Mouse (Mus musculus) embryonic facial prominence, embryonic 13.5 days (tissue): ENCODE data around the gene Stard10. TPM values are rescaled to one million over a fixed set of nuclear protein-coding genes. Genes with fewer than 3 reads are reported as not detected.

ENCODE experiments used
- ATAC-seq: fragments of 200-750 bp; cut with Nextera tagmentation; 2 replicates; pipeline ENCODE4 v1.8.0; 2017; ENCODE audit warnings: low read depth; ENCODE audit not compliant: insufficient number of reproducible peaks, insufficient read depth, low FRiP score, low TSS enrichment
- H3K27ac ChIP-seq: fragments of 300-500 bp; sonication (generic); 2 replicates; pipeline ENCODE4 v1.5.1; 2015; ENCODE audit warnings: moderate library complexity, mild to moderate bottlenecking, inconsistent platforms
- H3K27me3 ChIP-seq: fragments of 300-500 bp; sonication (generic); 2 replicates; pipeline ENCODE4 v1.6.1; 2015; ENCODE audit warnings: mild to moderate bottlenecking, inconsistent platforms
- H3K36me3 ChIP-seq: fragments of 300-500 bp; sonication (generic); 2 replicates; pipeline ENCODE4 v1.6.1; 2015; ENCODE audit warnings: mild to moderate bottlenecking, inconsistent platforms
- H3K4me1 ChIP-seq: fragments of 300-500 bp; sonication (generic); 2 replicates; pipeline ENCODE4 v1.6.1; 2015; ENCODE audit warnings: inconsistent platforms
- H3K4me2 ChIP-seq: fragments of 300-500 bp; sonication (generic); 2 replicates; pipeline ENCODE4 v1.6.1; 2015; ENCODE audit warnings: moderate library complexity, mild to moderate bottlenecking, inconsistent platforms
- H3K4me3 ChIP-seq: fragments of 300-500 bp; sonication (generic); 2 replicates; pipeline ENCODE4 v1.5.1; 2015; ENCODE audit warnings: mild to moderate bottlenecking, inconsistent platforms
- H3K9ac ChIP-seq: fragments of 300-500 bp; sonication (generic); 2 replicates; pipeline ENCODE4 v1.6.1; 2015; ENCODE audit warnings: mild to moderate bottlenecking, inconsistent platforms
- H3K9me3 ChIP-seq: fragments of 300-500 bp; sonication (generic); 2 replicates; pipeline ENCODE4 v1.6.1; 2016; ENCODE audit warnings: inconsistent platforms
- WGBS: fragments of 180-500 bp; shearing (Covaris S2); methylation state at CpG from one replicate; pipeline ENCODE4 v1.1.7; 2015; ENCODE audit warnings: mixed read lengths; 5-methylcytosine and 5-hydroxymethylcytosine counted together
- polyA plus RNA-seq: library from polyadenylated mRNA; unstranded; fragments of >200 nt; fragmentation: Nextera tagmentation; extraction: Ambion mirVana; gene quantifications from 2 replicates; pipeline ENCODE4 v1.2.1, GENCODE M21; 2015

Stard10 gene
- polyA plus RNA-seq, 1 experiment from 2014 or later = 22.7 TPM

GRCm38 (mm10) chr7:101335228-101335627, 18.3 kb downstream of the Stard10 start:
- H3K9ac ChIP-seq = no peak overlapping the region
- no peaks in the 10 kb centered on the region for H3K27me3 ChIP-seq
- no peak overlapping the region for H3K27ac ChIP-seq
- no peak overlapping the region for H3K4me2 ChIP-seq
- no peaks in the 10 kb centered on the region for H3K9me3 ChIP-seq
- H3K4me1 ChIP-seq = 0 out of 2 replicates have a peak, but pooled peaks cover 2% of the 10 kb centered on the region
- ATAC-seq = no peak
- 91% methylated on average over 2 of the region's 2 CpGs for whole genome bisulfite sequencing
- H3K4me3 ChIP-seq = no peak overlapping the region
- no peaks in the 10 kb centered on the region for H3K36me3 ChIP-seq

DNA sequence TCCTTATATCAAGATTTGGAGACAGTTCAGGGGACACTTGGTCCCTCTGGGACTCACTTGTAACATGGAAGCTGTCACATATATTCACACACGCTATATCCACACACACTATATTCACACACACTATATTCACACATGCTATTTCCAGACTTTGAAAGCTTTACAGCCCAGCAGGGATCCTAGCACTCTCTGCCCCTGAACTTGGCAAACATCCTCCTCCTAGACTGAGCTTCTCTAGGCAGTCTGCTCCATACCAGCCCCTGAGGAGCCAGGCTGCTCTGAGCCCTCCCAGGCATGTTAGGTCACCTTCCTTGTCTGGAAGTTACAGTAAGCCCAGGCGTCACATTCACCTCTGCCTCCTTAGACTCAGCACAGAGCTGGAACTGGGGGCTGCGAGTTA, 19.8 kb downstream of the Stard10 start:
- ATAC-seq = no peak
- Histone ChIP-seq H3K9ac (no peak overlapping the region), H3K27me3 (no peaks in the 10 kb centered on the region), H3K4me3 (no peak overlapping the region), H3K27ac (no peak overlapping the region), H3K9me3 (no peaks in the 10 kb centered on the region), H3K36me3 (no peaks in the 10 kb centered on the region), H3K4me2 (no peak overlapping the region), H3K4me1 (0 out of 2 replicates have a peak, but pooled peaks cover 5% of the 10 kb centered on the region)
- WGBS = 85% methylated on average over 3 of the region's 3 CpGs

DNA sequence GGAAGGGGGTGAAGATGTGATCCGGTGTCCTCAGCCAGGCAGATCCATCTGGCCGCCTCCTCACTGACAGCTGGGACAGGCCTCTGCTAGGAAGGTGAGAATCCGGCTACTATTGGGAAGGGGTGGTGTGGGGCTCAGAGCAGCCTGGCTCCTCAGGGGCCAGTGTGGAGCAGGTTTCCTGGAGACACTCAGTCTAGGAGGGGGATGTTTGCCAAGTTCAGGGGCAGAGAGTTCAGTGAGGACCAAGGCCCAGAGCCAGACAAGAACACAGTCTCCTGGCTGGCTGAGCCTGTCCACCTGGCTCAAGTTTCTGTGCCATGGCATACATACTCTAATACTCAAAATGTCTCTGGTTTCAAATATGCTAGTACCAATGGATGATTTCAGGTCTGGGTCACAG, 20.5 kb downstream of the Stard10 start:
- Histone ChIP-seq H3K36me3 (no peaks in the 10 kb centered on the region), H3K4me3 (no peak overlapping the region), H3K4me1 (0 out of 2 replicates have a peak, but pooled peaks cover 4% of the 10 kb centered on the region), H3K4me2 (no peak overlapping the region), H3K9ac (no peak overlapping the region), H3K9me3 (no peaks in the 10 kb centered on the region), H3K27ac (no peak overlapping the region), H3K27me3 (no peaks in the 10 kb centered on the region)
- 90% methylated on average over 3 of the region's 3 CpGs for WGBS
- ATAC-seq = no peak

DNA sequence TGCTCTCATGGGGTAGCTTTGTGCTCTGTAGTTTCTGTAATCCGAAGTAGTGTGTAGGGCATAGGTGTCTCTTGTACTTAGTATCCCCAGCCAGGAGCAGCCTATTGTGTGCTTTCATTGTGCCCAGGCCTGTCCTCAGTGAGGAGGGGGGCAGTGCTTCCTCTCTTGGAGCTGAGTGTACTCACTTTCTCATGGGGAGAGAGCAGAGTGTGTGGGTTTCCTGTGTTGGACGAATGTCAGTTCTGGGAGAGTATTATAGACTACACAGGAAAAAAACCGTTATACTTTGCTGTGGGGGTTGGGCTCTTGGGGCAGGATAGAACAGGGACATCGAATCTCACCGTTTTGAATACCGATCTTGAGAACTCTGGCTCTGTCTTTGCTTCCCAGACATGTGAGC, 24.5 kb downstream of the Stard10 start:
- Histone ChIP-seq H3K4me3 (no peak overlapping the region), H3K4me2 (no peak overlapping the region), H3K9me3 (no peaks in the 10 kb centered on the region), H3K4me1 (peaks cover 13% of the 10 kb centered on the region; the same call in 1 of the 2 replicates), H3K27me3 (no peaks in the 10 kb centered on the region), H3K27ac (no peak overlapping the region), H3K36me3 (0 out of 2 replicates have a peak, but pooled peaks cover 4% of the 10 kb centered on the region), H3K9ac (no peak overlapping the region)
- no peak for ATAC-seq
- WGBS = 48% methylated on average over 6 of the region's 6 CpGs

DNA sequence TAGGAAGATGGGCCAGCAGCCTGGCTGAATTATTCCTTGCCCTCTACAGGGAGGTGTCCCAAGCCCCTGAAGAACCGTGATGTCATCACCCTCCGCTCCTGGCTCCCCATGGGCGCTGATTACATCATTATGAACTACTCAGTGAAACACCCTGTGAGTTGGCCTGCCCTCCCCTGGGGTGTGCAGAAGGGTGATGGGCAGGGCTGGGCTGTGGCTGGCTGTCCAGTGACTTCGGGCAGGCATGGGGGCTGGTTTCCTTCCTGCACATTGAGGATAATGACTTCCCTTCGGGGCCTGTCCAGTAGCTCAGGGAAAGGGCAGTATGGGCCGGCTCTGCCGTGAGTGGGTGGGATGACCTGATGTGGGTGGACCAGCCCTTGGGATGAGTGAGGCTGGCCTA, 26.2 kb downstream of the Stard10 start:
- Histone ChIP-seq H3K9me3 (no peaks in the 10 kb centered on the region), H3K9ac (no peak overlapping the region), H3K4me3 (no peak overlapping the region), H3K4me2 (no peak overlapping the region), H3K27ac (no peak overlapping the region), H3K27me3 (no peaks in the 10 kb centered on the region), H3K36me3 (0 out of 2 replicates have a peak, but pooled peaks cover 4% of the 10 kb centered on the region), H3K4me1 (peaks cover 21% of the 10 kb centered on the region)
- WGBS = 58% methylated on average over 7 of the region's 7 CpGs
- no peak for ATAC-seq

- no peak overlapping the region for H3K9ac ChIP-seq
- H3K27ac ChIP-seq = no peak overlapping the region
- WGBS = 74% methylated on average over 4 of the region's 4 CpGs
- no peak overlapping the region for H3K4me2 ChIP-seq
- no peak for ATAC-seq
- no peaks in the 10 kb centered on the region for H3K9me3 ChIP-seq
- peaks cover 30% of the 10 kb centered on the region for H3K4me1 ChIP-seq
- no peak overlapping the region for H3K4me3 ChIP-seq
- 0 out of 2 replicates have a peak, but pooled peaks cover 4% of the 10 kb centered on the region for H3K36me3 ChIP-seq
- peaks cover 5% of the 10 kb centered on the region for H3K27me3 ChIP-seq
Measured at GRCm38 (mm10) chr7:101344892-101345291, 28.0 kb downstream of the Stard10 start.

GRCm38 (mm10) chr7:101346991-101347390, 30.1 kb downstream of the Stard10 start:
- Histone ChIP-seq H3K4me2 (peak overlapping the region; percentile 98; the same call in 1 of the 2 replicates), H3K27me3 (peaks cover 5% of the 10 kb centered on the region), H3K9me3 (no peaks in the 10 kb centered on the region), H3K36me3 (0 out of 2 replicates have a peak, but pooled peaks cover 4% of the 10 kb centered on the region), H3K4me3 (no peak overlapping the region), H3K9ac (no peak overlapping the region), H3K27ac (no peak overlapping the region), H3K4me1 (peaks cover 29% of the 10 kb centered on the region)
- WGBS = 61% methylated on average over 2 of the region's 2 CpGs
- no peak for ATAC-seq

- H3K36me3 ChIP-seq = 0 out of 2 replicates have a peak, but pooled peaks cover 4% of the 10 kb centered on the region
- no peaks in the 10 kb centered on the region for H3K9me3 ChIP-seq
- peaks cover 5% of the 10 kb centered on the region for H3K27me3 ChIP-seq
- H3K4me1 ChIP-seq = peaks cover 29% of the 10 kb centered on the region
- ATAC-seq = peak; percentile 60; the same call in 1 of the 2 replicates
- H3K9ac ChIP-seq = peak within 1 kb of the TSS; percentile 72
- H3K4me2 ChIP-seq = peak within 1 kb of the TSS; percentile 98
- peak within 1 kb of the TSS; percentile 63 for H3K4me3 ChIP-seq
- H3K27ac ChIP-seq = no peak within 1 kb of the TSS
- WGBS = under 1% methylated on average over 33 of the region's 35 CpGs
Measured at GRCm38 (mm10) chr7:101347767-101348270, 30.9 kb downstream of the Stard10 start, which contains the start of gene Arap1. Arap1 (plus strand) TSS chr7:101348067.

- Histone ChIP-seq H3K36me3 (0 out of 2 replicates have a peak, but pooled peaks cover 4% of the 10 kb centered on the region), H3K4me2 (peak overlapping the region; percentile 98), H3K9ac (peak overlapping the region; percentile 72), H3K4me1 (peaks cover 29% of the 10 kb centered on the region), H3K4me3 (peak overlapping the region; percentile 63), H3K27ac (no peak overlapping the region), H3K27me3 (peaks cover 5% of the 10 kb centered on the region), H3K9me3 (no peaks in the 10 kb centered on the region)
- 4% methylated on average over 13 of the region's 13 CpGs for WGBS
- no peak for ATAC-seq
Measured at GRCm38 (mm10) chr7:101348312-101348711, 31.4 kb downstream of the Stard10 start.

- H3K27me3 ChIP-seq = peaks cover 5% of the 10 kb centered on the region
- no peak overlapping the region for H3K4me3 ChIP-seq
- H3K4me1 ChIP-seq = peaks cover 29% of the 10 kb centered on the region
- no peak overlapping the region for H3K9ac ChIP-seq
- WGBS = 22% methylated on average over 2 of the region's 2 CpGs
- no peaks in the 10 kb centered on the region for H3K36me3 ChIP-seq
- no peak overlapping the region for H3K27ac ChIP-seq
- ATAC-seq = no peak
- no peaks in the 10 kb centered on the region for H3K9me3 ChIP-seq
- H3K4me2 ChIP-seq = 0 out of 2 replicates have a peak overlapping the region, but pooled peaks have one; percentile 16
Measured at GRCm38 (mm10) chr7:101349861-101350260, 33.0 kb downstream of the Stard10 start.

DNA sequence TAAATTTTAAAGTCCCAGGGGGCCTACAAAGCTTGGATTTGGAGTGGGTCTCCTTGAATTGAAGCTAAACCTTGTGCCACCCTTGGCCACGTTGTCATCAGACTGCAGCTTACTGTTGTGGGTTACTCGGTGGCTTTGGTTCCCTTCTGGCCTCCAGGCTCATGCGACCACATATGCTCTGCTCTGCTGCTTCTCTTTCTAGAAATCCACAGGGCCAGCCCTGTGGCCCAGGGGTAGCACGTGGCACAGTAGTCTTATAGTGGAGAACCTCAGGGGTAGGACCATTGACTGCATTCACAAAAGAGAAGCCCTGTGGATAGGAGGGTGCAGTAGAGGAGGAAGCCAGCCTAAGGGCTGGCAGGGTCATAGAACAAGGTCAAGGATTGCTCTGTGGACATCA, 35.5 kb downstream of the Stard10 start:
- H3K27ac ChIP-seq = no peak overlapping the region
- H3K9ac ChIP-seq = no peak overlapping the region
- H3K4me1 ChIP-seq = peaks cover 21% of the 10 kb centered on the region
- no peaks in the 10 kb centered on the region for H3K36me3 ChIP-seq
- H3K27me3 ChIP-seq = peaks cover 5% of the 10 kb centered on the region
- no peaks in the 10 kb centered on the region for H3K9me3 ChIP-seq
- no peak overlapping the region for H3K4me2 ChIP-seq
- ATAC-seq = no peak
- no peak overlapping the region for H3K4me3 ChIP-seq
- WGBS = 78% methylated on average over 4 of the region's 4 CpGs

DNA sequence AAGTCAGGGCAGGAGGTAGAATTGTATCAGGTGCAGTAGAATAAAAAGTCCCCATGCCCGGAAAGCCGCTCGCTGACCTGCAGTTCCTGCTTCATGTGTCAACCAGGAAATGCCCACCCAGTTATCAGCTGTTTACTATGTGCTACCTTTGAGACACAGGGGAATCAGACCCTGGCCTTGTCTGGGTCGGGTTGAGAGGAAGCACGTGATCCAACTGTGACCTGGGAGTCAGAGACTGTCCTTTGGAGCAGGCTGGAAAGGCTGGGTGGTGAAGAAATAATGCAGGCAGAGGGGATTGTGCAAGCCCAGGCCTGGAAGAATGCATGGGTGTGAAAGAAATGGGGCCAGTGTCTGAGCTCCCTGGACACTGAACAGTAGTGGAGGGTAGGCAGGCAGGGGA, 37.5 kb downstream of the Stard10 start:
- no peak overlapping the region for H3K4me3 ChIP-seq
- H3K36me3 ChIP-seq = no peaks in the 10 kb centered on the region
- 67% methylated on average over 5 of the region's 5 CpGs for WGBS
- H3K27ac ChIP-seq = no peak overlapping the region
- H3K4me1 ChIP-seq = 0 out of 2 replicates have a peak, but pooled peaks cover 9% of the 10 kb centered on the region
- ATAC-seq = no peak
- no peak overlapping the region for H3K9ac ChIP-seq
- H3K27me3 ChIP-seq = no peaks in the 10 kb centered on the region; the same call in 1 of the 2 replicates
- no peak overlapping the region for H3K4me2 ChIP-seq
- no peaks in the 10 kb centered on the region for H3K9me3 ChIP-seq
